Mouse (Mus musculus) splenic B cell, adult 2 months (primary cell): Measurements from ENCODE around the gene Speer2.

Experiments
- DNase-seq: peaks from one replicate; pipeline ENCODE4 v3.0.0-alpha.2; 2011; ENCODE audit warnings: low read depth, low spot score
- H3K27me3 ChIP-seq: 2 replicates; pipeline ENCODE4 v1.6.1; 2012; ENCODE audit warnings: mild to moderate bottlenecking, low read length, moderate library complexity, mixed read lengths; ENCODE audit not compliant: control insufficient read depth, poor library complexity, insufficient read depth, severe bottlenecking
- H3K36me3 ChIP-seq: 2 replicates; pipeline ENCODE4 v1.6.1; 2012; ENCODE audit warnings: mild to moderate bottlenecking, low read length, moderate library complexity, mixed read lengths; ENCODE audit not compliant: control insufficient read depth, poor library complexity, insufficient read depth, severe bottlenecking

The Speer2 gene

GRCm38 (mm10) chr16:69863644-69864043, at the start of gene Speer2:
TSS of gene Speer2 (minus strand) at chr16:69863744.
- no peaks in the 10 kb centered on the region for H3K36me3 ChIP-seq
- H3K27me3 ChIP-seq = no peaks in the 10 kb centered on the region
- no peak for DNase-seq

- no peaks in the 10 kb centered on the region for H3K27me3 ChIP-seq
- no peaks in the 10 kb centered on the region for H3K36me3 ChIP-seq
- no peak for DNase-seq
Measured at GRCm38 (mm10) chr16:69904303-69904702, 40.8 kb upstream of the Speer2 start.

GRCm38 (mm10) chr16:69880712-69881111, 17.2 kb upstream of the Speer2 start:
- H3K36me3 ChIP-seq = no peaks in the 10 kb centered on the region
- no peak for DNase-seq
- H3K27me3 ChIP-seq = no peaks in the 10 kb centered on the region

GRCm38 (mm10) chr16:69836628-69837027, 26.9 kb downstream of the Speer2 start:
- DNase-seq = no peak
- Histone ChIP-seq H3K27me3 (no peaks in the 10 kb centered on the region), H3K36me3 (no peaks in the 10 kb centered on the region)

- no peaks in the 10 kb centered on the region for H3K27me3 ChIP-seq
- no peaks in the 10 kb centered on the region for H3K36me3 ChIP-seq
- DNase-seq = no peak
Measured at GRCm38 (mm10) chr16:69813652-69814051, 49.9 kb downstream of the Speer2 start.
